Mouse (Mus musculus) embryonic facial prominence, embryonic 14.5 days (tissue): ENCODE measurements around the gene H2-Oa. TPM values are rescaled to one million over a fixed set of nuclear protein-coding genes. Genes with fewer than 3 reads are reported as not detected.

Experiments used
- polyA plus RNA-seq: library from polyadenylated mRNA; unstranded; fragments of >200 nt; fragmentation: Nextera tagmentation; extraction: Ambion mirVana; gene quantifications from 2 replicates; pipeline ENCODE4 v1.2.1, GENCODE M21; 2014

Gene H2-Oa
- polyA plus RNA-seq, 1 experiment from 2014 or later, result 0.36 TPM

Other genes starting within 250 kb of the H2-Oa start
- gene Cd320, start 249.2 kb upstream of the H2-Oa start, polyA plus RNA-seq, result 60.5 and 62.3 TPM in 2 replicates
- not detected in 2 replicates for gene Gm7029, start 218.5 kb upstream of the H2-Oa start, polyA plus RNA-seq
- 5.9 and 7.0 TPM in 2 replicates for gene Kifc1, start 201.7 kb upstream of the H2-Oa start, polyA plus RNA-seq
- gene Platr17, start 187.2 kb upstream of the H2-Oa start, polyA plus RNA-seq, result not detected in 2 replicates
- gene Daxx, start 182.9 kb upstream of the H2-Oa start, polyA plus RNA-seq, result 34.8 and 38.2 TPM in 2 replicates
- 31.9 and 32.0 TPM in 2 replicates for gene Tapbp, start 176.4 kb upstream of the H2-Oa start, polyA plus RNA-seq
- gene Zbtb22, start 176.4 kb upstream of the H2-Oa start, polyA plus RNA-seq, result 8.9 and 11.6 TPM in 2 replicates
- 34.5 and 43.4 TPM in 2 replicates for gene Rgl2, start 162.8 kb upstream of the H2-Oa start, polyA plus RNA-seq
- gene Pfdn6, start 152.0 kb upstream of the H2-Oa start, polyA plus RNA-seq, result 122 and 124 TPM in 2 replicates
- 15.4 and 20.2 TPM in 2 replicates for gene Wdr46, start 151.7 kb upstream of the H2-Oa start, polyA plus RNA-seq
- 4.4 and 5.7 TPM in 2 replicates for gene B3galt4, start 140.9 kb upstream of the H2-Oa start, polyA plus RNA-seq
- 38.6 and 41.6 TPM in 2 replicates for gene Vps52, start 136.5 kb upstream of the H2-Oa start, polyA plus RNA-seq
- 2,078 and 2,095 TPM in 2 replicates for gene Rps18, start 136.3 kb upstream of the H2-Oa start, polyA plus RNA-seq
- 20.8 and 30.8 TPM in 2 replicates for gene H2-K1, start 92.0 kb upstream of the H2-Oa start, polyA plus RNA-seq
- gene Ring1, start 67.7 kb upstream of the H2-Oa start, polyA plus RNA-seq, result 6.0 and 7.2 TPM in 2 replicates
- 41.3 and 46.1 TPM in 2 replicates for gene H2-Ke6, start 64.3 kb upstream of the H2-Oa start, polyA plus RNA-seq
- 118 and 125 TPM in 2 replicates for gene Slc39a7, start 60.7 kb upstream of the H2-Oa start, polyA plus RNA-seq
- 26.0 and 29.2 TPM in 2 replicates for gene Rxrb, start 60.5 kb upstream of the H2-Oa start, polyA plus RNA-seq
- 53.9 and 64.3 TPM in 2 replicates for gene Col11a2, start 52.9 kb upstream of the H2-Oa start, polyA plus RNA-seq
- gene H2-DMa, start 27.2 kb downstream of the H2-Oa start, polyA plus RNA-seq, result 13.6 and 14.9 TPM in 2 replicates
- 103 and 105 TPM in 2 replicates for gene Brd2, start 30.3 kb downstream of the H2-Oa start, polyA plus RNA-seq
- 0.22 and 0.39 TPM in 2 replicates for gene H2-DMb2, start 51.0 kb downstream of the H2-Oa start, polyA plus RNA-seq
- gene H2-DMb1, start 60.7 kb downstream of the H2-Oa start, polyA plus RNA-seq, result 2.8 and 4.3 TPM in 2 replicates
- 5.1 and 7.4 TPM in 2 replicates for gene Tap1, start 95.2 kb downstream of the H2-Oa start, polyA plus RNA-seq
- gene Psmb9, start 95.4 kb downstream of the H2-Oa start, polyA plus RNA-seq, result 2.8 and 3.8 TPM in 2 replicates
- 10.0 and 12.1 TPM in 2 replicates for gene Psmb8, start 105.4 kb downstream of the H2-Oa start, polyA plus RNA-seq
- gene Tap2, start 111.2 kb downstream of the H2-Oa start, polyA plus RNA-seq, result 3.3 and 4.1 TPM in 2 replicates
- gene H2-Ob, start 146.6 kb downstream of the H2-Oa start, polyA plus RNA-seq, result 0.24 TPM in 1 of 2 replicates, not detected in the other
- gene H2-Ab1, start 165.3 kb downstream of the H2-Oa start, polyA plus RNA-seq, result 9.4 and 10.1 TPM in 2 replicates
- gene H2-Aa, start 195.5 kb downstream of the H2-Oa start, polyA plus RNA-seq, result 4.9 and 5.7 TPM in 2 replicates
- gene H2-Eb1, start 213.5 kb downstream of the H2-Oa start, polyA plus RNA-seq, result 4.1 and 4.7 TPM in 2 replicates
- not detected in 2 replicates for gene H2-Eb2, start 233.3 kb downstream of the H2-Oa start, polyA plus RNA-seq